Mouse (Mus musculus) large intestine, adult 2 months (tissue): ENCODE measurements around the gene Vac14. TPM values are rescaled to one million over a fixed set of nuclear protein-coding genes. Genes with fewer than 3 reads are reported as not detected.

Source experiments
- polyA plus RNA-seq: library from polyadenylated mRNA; depleted of rRNA; stranded (reverse); fragments of >200 nt; gene quantifications from 2 replicates; pipeline ENCODE4 v1.2.3, GENCODE M21; 2012; rRNA removed

Gene Vac14
- polyA plus RNA-seq, 1 experiment = 26.3 TPM

Other genes starting within 250 kb of the Vac14 start
- gene Mtss1l, start 102.9 kb downstream of the Vac14 start, polyA plus RNA-seq = 9.9 and 13.2 TPM in 2 replicates
- 12.7 and 20.0 TPM in 2 replicates for gene Il34, start 187.3 kb downstream of the Vac14 start, polyA plus RNA-seq
- 29.3 and 36.6 TPM in 2 replicates for gene Cog4, start 228.0 kb downstream of the Vac14 start, polyA plus RNA-seq
- gene Sf3b3, start 228.2 kb downstream of the Vac14 start, polyA plus RNA-seq = 34.0 and 37.2 TPM in 2 replicates